Mouse (Mus musculus) kidney, embryonic 14.5 days (tissue): ENCODE measurements around the gene Uts2. TPM values are rescaled to one million over a fixed set of nuclear protein-coding genes. Genes with fewer than 3 reads are reported as not detected.

Experiments
- ATAC-seq: fragments of 200-750 bp; cut with Nextera tagmentation; 2 replicates; pipeline ENCODE4 v1.8.0; 2017; ENCODE audit warnings: moderate number of reproducible peaks, mild to moderate bottlenecking, moderate TSS enrichment, moderate library complexity; ENCODE audit not compliant: low FRiP score, low TSS enrichment
- H3K27ac ChIP-seq: fragments of 300-500 bp; sonication (generic); 2 replicates; pipeline ENCODE4 v1.5.1; 2014; ENCODE audit warnings: low read depth, mild to moderate bottlenecking, low read length, moderate library complexity, mixed read lengths
- H3K27me3 ChIP-seq: fragments of 300-500 bp; sonication (generic); 2 replicates; pipeline ENCODE4 v1.6.1; 2014; ENCODE audit warnings: mild to moderate bottlenecking, low read length; ENCODE audit not compliant: control insufficient read depth, insufficient read depth
- H3K36me3 ChIP-seq: fragments of 300-500 bp; sonication (generic); 2 replicates; pipeline ENCODE4 v1.6.1; 2014; ENCODE audit warnings: low read length, mixed read lengths; ENCODE audit not compliant: control insufficient read depth, insufficient read depth
- H3K4me1 ChIP-seq: fragments of 300-500 bp; sonication (generic); 2 replicates; pipeline ENCODE4 v1.6.1; 2014; ENCODE audit warnings: low read length, mixed read lengths; ENCODE audit not compliant: control insufficient read depth, insufficient read depth
- H3K4me2 ChIP-seq: fragments of 300-500 bp; sonication (generic); replicated peaks from 2 replicates; pipeline ENCODE4 v1.6.1; 2014; ENCODE audit warnings: low read depth, mild to moderate bottlenecking, low read length
- H3K4me3 ChIP-seq: fragments of 300-500 bp; sonication (generic); 2 replicates; pipeline ENCODE4 v1.5.1; 2014; ENCODE audit warnings: mild to moderate bottlenecking, low read length
- H3K9ac ChIP-seq: fragments of 300-500 bp; sonication (generic); 2 replicates; pipeline ENCODE4 v1.6.1; 2014; ENCODE audit warnings: low read depth, mild to moderate bottlenecking, low read length, moderate library complexity
- H3K9me3 ChIP-seq: fragments of 300-500 bp; sonication (generic); 2 replicates; pipeline ENCODE4 v1.6.1; 2016; ENCODE audit warnings: low read length; ENCODE audit not compliant: control insufficient read depth
- WGBS: fragments of 180-500 bp; shearing (Covaris S2); extraction: QIAGEN DNeasy Blood & Tissue Kit; methylation state at CpG from one replicate; pipeline ENCODE4 v1.1.7; 2014; 5-methylcytosine and 5-hydroxymethylcytosine counted together
- polyA plus RNA-seq: library from polyadenylated mRNA; unstranded; fragments of >200 nt; fragmentation: Nextera tagmentation; extraction: Ambion mirVana; gene quantifications from 2 replicates; pipeline ENCODE4 v1.2.1, GENCODE M21; 2014

Uts2 gene
- not detected in 2 replicates for polyA plus RNA-seq

- Histone ChIP-seq H3K9me3 (no peaks in the 10 kb centered on the region), H3K36me3 (no peaks in the 10 kb centered on the region), H3K27ac (no peak within 1 kb of the TSS), H3K4me2 (no peak within 1 kb of the TSS), H3K4me1 (no peaks in the 10 kb centered on the region), H3K27me3 (no peaks in the 10 kb centered on the region), H3K4me3 (no peak within 1 kb of the TSS), H3K9ac (no peak within 1 kb of the TSS)
- WGBS: 86% methylated on average over 7 of the region's 7 CpGs
- ATAC-seq: no peak
These were observed at the start of gene Uts2 for GRCm38 (mm10) chr4:150996797-150997196. Gene Uts2, plus strand, starts transcription at chr4:150997097.

GRCm38 (mm10) chr4:150950972-150951371 lies 45.9 kb upstream of the Uts2 start:
- no peak overlapping the region for H3K9ac ChIP-seq
- no peaks in the 10 kb centered on the region for H3K27me3 ChIP-seq
- no peaks in the 10 kb centered on the region for H3K4me1 ChIP-seq
- H3K4me2 ChIP-seq: no peak overlapping the region
- H3K36me3 ChIP-seq: no peaks in the 10 kb centered on the region
- H3K4me3 ChIP-seq: no peak overlapping the region
- ATAC-seq: no peak
- H3K27ac ChIP-seq: no peak overlapping the region
- 86% methylated on average over 10 of the region's 10 CpGs for WGBS
- no peaks in the 10 kb centered on the region for H3K9me3 ChIP-seq

- no peak overlapping the region for H3K9ac ChIP-seq
These were observed 40.4 kb upstream of the Uts2 start for GRCm38 (mm10) chr4:150956369-150957105.

GRCm38 (mm10) chr4:150957106-150957458 lies 39.8 kb upstream of the Uts2 start:
- WGBS: 56% methylated on average over 1 of the region's 1 CpGs
- H3K9ac ChIP-seq: no peak overlapping the region
- no peaks in the 10 kb centered on the region for H3K36me3 ChIP-seq
- H3K4me3 ChIP-seq: no peak overlapping the region
- ATAC-seq: no peak
- no peaks in the 10 kb centered on the region for H3K27me3 ChIP-seq
- no peaks in the 10 kb centered on the region for H3K9me3 ChIP-seq
- no peaks in the 10 kb centered on the region for H3K4me1 ChIP-seq
- H3K4me2 ChIP-seq: no peak overlapping the region
- H3K27ac ChIP-seq: no peak overlapping the region

More at GRCm38 (mm10) chr4:150956369-150957105, 40.4 kb upstream of the Uts2 start:
- Histone ChIP-seq H3K36me3 (no peaks in the 10 kb centered on the region), H3K4me3 (no peak overlapping the region), H3K4me1 (no peaks in the 10 kb centered on the region), H3K9me3 (no peaks in the 10 kb centered on the region), H3K27ac (no peak overlapping the region), H3K4me2 (no peak overlapping the region), H3K27me3 (no peaks in the 10 kb centered on the region)
- 73% methylated on average over 13 of the region's 13 CpGs for WGBS
- no peak for ATAC-seq

- no peak for ATAC-seq
- Histone ChIP-seq H3K36me3 (no peaks in the 10 kb centered on the region), H3K27me3 (no peaks in the 10 kb centered on the region), H3K9ac (no peak overlapping the region), H3K4me3 (no peak overlapping the region), H3K4me1 (no peaks in the 10 kb centered on the region), H3K9me3 (no peaks in the 10 kb centered on the region), H3K4me2 (no peak overlapping the region), H3K27ac (no peak overlapping the region)
- 59% methylated on average over 7 of the region's 7 CpGs for WGBS
These were observed 38.4 kb upstream of the Uts2 start for GRCm38 (mm10) chr4:150958536-150958935.

- no peak overlapping the region for H3K4me3 ChIP-seq
These were observed 34.7 kb upstream of the Uts2 start for GRCm38 (mm10) chr4:150962231-150962630.

GRCm38 (mm10) chr4:150963711-150964110 lies 33.2 kb upstream of the Uts2 start:
- Histone ChIP-seq H3K9ac (no peak overlapping the region), H3K27me3 (no peaks in the 10 kb centered on the region), H3K36me3 (no peaks in the 10 kb centered on the region), H3K9me3 (no peaks in the 10 kb centered on the region), H3K4me1 (0 out of 2 replicates have a peak, but pooled peaks cover 6% of the 10 kb centered on the region), H3K4me3 (no peak overlapping the region), H3K27ac (no peak overlapping the region), H3K4me2 (no peak overlapping the region)
- WGBS: 63% methylated on average over 2 of the region's 2 CpGs
- no peak for ATAC-seq

More at GRCm38 (mm10) chr4:150962231-150962630, 34.7 kb upstream of the Uts2 start:
- H3K36me3 ChIP-seq: no peaks in the 10 kb centered on the region
- H3K27ac ChIP-seq: no peak overlapping the region
- ATAC-seq: no peak
- H3K9ac ChIP-seq: no peak overlapping the region
- H3K27me3 ChIP-seq: no peaks in the 10 kb centered on the region
- 61% methylated on average over 6 of the region's 6 CpGs for WGBS
- H3K4me1 ChIP-seq: 0 out of 2 replicates have a peak, but pooled peaks cover 6% of the 10 kb centered on the region
- no peak overlapping the region for H3K4me2 ChIP-seq
- no peaks in the 10 kb centered on the region for H3K9me3 ChIP-seq

GRCm38 (mm10) chr4:150964635-150965554 lies 32.0 kb upstream of the Uts2 start:
- H3K36me3 ChIP-seq: no peaks in the 10 kb centered on the region
- H3K4me2 ChIP-seq: peak overlapping the region; percentile 33
- no peaks in the 10 kb centered on the region for H3K9me3 ChIP-seq
- 13% methylated on average over 25 of the region's 25 CpGs for WGBS
- no peak overlapping the region for H3K9ac ChIP-seq
- no peak overlapping the region for H3K27ac ChIP-seq
- 0 out of 2 replicates have a peak, but pooled peaks cover 6% of the 10 kb centered on the region for H3K4me1 ChIP-seq
- no peaks in the 10 kb centered on the region for H3K27me3 ChIP-seq
- peak; percentile 54; the same call in 1 of the 2 replicates for ATAC-seq
- peak overlapping the region; percentile 24; the same call in 1 of the 2 replicates for H3K4me3 ChIP-seq
